Mouse (Mus musculus) ovary, postnatal 14 days (tissue): Measurements from ENCODE around the gene Pipox.

ENCODE experiments used
- DNase-seq: peaks from one replicate; pipeline ENCODE4 v3.0.0; 2022; ENCODE audit warnings: low spot score

Gene Pipox

GRCm38 (mm10) chr11:77847599-77848128 is 46.2 kb downstream of the Pipox start:
- no peak for DNase-seq

GRCm38 (mm10) chr11:77843906-77844200 is 50.0 kb downstream of the Pipox start:
- DNase-seq, result no peak

DNA sequence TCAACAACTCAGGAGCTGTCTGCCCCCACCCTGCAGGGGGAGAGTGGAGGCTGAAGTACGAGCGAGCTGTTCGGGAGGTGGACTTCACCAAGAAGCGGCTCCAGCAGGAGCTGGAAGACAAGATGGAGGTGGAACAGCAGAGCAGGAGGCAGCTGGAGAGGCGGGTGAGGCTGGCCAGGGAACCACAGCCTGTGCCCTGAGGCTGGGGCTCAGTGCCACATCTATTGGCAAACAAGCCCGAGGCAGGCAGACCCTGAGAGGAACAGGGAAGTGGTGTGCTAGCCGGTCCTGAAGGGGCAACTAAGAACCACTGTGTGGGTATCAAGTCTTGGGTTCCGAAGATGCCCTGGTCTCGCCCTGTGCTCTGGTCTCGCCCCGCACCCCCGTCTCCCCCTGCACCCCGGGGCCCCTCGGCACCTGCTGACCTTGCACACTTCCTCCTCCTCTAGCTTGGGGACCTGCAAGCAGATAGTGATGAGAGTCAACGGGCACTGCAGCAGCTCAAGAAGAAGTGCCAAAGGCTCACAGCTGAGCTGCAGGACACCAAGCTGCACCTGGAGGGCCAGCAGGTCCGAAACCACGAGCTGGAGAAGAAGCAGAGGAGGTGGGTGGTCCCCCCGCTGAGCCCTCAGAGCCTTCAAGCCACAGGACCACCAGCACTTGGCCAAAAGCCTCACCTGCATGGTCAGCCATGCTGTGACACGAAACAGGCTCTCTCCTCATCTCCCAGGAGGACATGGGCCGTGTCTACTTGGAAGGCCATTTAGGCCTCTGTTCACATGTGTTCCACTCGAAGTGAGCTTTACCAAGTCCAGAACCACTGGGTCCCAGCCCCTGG is 50.6 kb downstream of the Pipox start:
- no peak for DNase-seq

- no peak for DNase-seq
These were observed 53.2 kb downstream of the Pipox start for GRCm38 (mm10) chr11:77840523-77841245.

DNA sequence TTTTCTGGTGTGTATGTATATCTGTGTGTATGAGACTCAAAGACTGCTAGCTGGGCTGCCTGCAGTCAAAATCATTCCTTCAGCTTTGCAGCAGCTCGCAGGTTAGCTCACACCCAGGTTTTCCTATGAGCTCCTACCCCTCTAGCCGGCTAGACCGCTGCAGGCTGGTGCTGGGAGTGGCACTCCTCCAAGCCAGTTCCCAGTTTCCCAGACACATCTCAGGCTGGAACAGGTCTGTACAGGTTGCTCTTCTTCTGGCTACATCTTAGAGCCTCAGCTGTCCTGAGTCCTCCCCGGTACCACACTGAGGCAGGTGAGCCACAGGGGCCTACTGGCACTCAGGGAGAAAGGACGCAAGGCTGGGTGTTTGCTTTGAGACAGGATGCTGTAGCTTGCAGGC is 56.0 kb downstream of the Pipox start:
- DNase-seq, result no peak

DNA sequence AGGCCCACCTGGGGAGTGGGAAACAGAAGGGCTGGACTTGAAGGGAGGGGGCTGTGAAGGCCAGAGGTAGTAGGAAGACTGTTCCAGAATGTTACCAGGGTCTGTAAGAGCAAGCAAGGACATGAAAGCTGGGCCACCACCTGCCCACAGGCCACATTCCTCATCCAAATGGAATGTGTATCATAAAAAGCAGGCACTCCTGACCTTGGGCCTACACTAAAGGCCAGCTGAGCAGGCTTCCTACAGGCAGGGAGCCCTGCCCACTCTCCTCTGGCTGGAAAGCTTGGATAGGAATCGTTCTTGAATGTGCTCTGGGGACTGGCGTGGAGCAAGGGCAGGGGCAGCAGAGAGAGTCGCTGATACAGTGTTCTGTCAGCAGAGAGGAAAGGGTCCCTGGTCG is 57.1 kb downstream of the Pipox start:
- DNase-seq, result no peak

- no peak for DNase-seq
These were observed 57.6 kb downstream of the Pipox start for GRCm38 (mm10) chr11:77836290-77836689.

GRCm38 (mm10) chr11:77835109-77835508 is 58.8 kb downstream of the Pipox start:
- DNase-seq, result no peak

DNA sequence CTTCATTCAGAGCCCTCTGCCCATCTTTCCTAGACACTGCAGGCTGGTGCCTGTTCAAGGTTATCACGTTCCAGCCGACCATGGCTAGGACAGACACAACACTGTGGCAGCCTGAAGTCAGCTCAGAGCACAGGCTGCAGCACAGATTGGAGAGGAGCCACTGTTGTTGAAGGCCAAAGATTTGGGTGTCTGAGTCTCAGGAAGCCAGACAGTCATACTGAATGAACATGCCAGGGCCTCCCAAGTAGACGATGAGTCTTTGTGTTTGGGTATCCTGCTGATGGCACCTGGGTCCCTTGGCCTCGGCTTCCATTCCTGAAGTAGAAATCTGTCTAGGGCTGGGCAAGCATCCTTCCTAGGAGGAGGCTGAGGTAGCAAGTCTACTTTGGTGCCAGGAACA is 61.4 kb downstream of the Pipox start:
- no peak for DNase-seq

DNA sequence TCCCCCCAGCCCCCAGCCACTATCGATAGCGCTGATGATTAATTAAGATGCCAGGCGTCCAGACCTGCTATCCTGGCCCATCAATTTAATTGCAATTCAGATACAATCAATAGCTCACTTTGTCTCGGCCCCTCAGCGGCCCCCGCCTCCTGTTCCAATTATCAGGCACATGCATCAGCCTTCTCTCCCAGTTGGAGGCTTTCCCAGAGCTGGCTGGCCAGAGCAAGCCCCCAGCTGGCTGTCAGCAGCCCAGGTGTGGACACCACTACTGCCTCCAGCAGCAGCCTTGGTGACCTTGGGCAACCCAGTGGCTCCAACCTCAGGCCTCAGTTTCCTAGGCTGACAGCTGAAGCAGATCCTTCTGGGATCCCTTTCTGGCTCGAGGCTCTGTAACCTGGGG is 63.0 kb downstream of the Pipox start:
- DNase-seq, result no peak
